In the genomic region with DNA sequence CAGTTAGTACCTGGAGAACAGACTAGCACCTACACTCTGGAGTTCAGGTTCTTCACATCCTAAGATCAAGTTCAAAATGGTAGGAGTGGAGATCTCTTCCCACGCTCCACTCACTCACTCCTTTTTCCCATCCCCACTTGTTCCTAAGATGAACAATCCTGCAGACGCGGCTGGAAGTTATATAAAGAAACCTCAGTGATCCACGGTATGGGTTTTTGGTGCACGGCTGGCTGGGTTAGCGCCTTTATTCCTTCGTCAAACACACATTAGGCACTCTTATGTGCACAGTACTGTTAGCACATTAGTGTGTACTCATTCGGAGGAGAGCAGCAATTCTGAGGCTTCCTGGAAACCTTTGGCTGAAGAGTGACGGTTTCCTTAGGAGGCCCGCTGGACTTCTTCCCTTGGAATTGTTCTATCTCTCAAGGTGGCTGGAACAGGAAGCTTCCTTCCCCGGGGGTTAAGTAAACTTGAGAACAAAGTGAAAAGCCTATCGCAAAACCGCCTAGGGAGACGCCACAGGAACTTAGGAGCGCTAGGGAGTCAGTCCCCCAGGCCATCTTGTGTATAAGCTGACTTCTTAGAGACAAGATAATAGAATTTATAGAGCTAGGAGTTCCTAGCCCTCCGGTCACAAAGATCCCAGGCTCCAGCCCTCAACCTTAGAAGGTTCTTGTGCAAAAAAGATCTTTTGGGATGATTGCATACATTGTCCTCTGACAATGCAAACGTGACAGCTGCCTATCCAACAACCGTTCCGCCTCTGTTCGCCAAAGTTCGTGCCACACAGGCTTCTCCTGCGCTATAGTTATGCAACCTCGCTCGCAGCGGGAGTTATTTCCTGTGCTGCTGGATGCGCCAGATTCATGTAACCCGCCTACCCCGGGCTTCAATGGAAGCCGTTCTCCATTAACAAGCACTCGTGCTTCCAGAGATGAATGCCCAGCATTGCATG, we compare ENCODE assay signal across 8 mouse cellular contexts. TPM values are rescaled to one million over a fixed set of nuclear protein-coding genes. Genes with fewer than 3 reads are reported as not detected.
A peak's percentile ranks its signal among the peaks of the same experiment; 100 is the strongest.
DNase-seq lines count a peak whose midpoint lies in the region; ATAC-seq and TF ChIP-seq lines count a peak whose summit lies in the region.

No protein-coding gene starts in this region.

- H3K4me2 ChIP-seq in heart, embryonic 13.5 days: peak overlapping the region; percentile 88
- peak overlapping the region; percentile 87 for H3K4me2 ChIP-seq in liver, embryonic 11.5 days
- H3K4me2 ChIP-seq in myocyte (ENCODE audit: low read depth): peak overlapping the region; percentile 86
- H3K4me2 ChIP-seq in stomach, postnatal 0 days (replicated peaks; ENCODE audit: low read depth): peak overlapping the region; percentile 69

- H3K27me3 ChIP-seq in forebrain, embryonic 10.5 days (ENCODE audit: poor library complexity, severe bottlenecking): peaks cover 20% of the 10 kb centered on the region
- H3K27me3 ChIP-seq in heart, embryonic 13.5 days (replicated peaks): no peaks in the 10 kb centered on the region
- no peaks in the 10 kb centered on the region for H3K27me3 ChIP-seq in liver, embryonic 11.5 days (replicated peaks; ENCODE audit: control insufficient read depth, insufficient read depth, low read length)
- H3K27me3 ChIP-seq in myocyte (ENCODE audit: control insufficient read depth, insufficient read depth, insufficient read length): no peaks in the 10 kb centered on the region
- no peaks in the 10 kb centered on the region for H3K27me3 ChIP-seq in stomach, postnatal 0 days (ENCODE audit: control insufficient read depth, insufficient read depth, low read length)

- WGBS in forebrain, embryonic 10.5 days: 2% methylated on average over 30 of the region's 30 CpGs
- WGBS in heart, embryonic 13.5 days: 6% methylated on average over 30 of the region's 30 CpGs
- 8% methylated on average over 30 of the region's 30 CpGs for WGBS in liver, embryonic 11.5 days
- WGBS in stomach, postnatal 0 days: 10% methylated on average over 30 of the region's 30 CpGs

- ATAC-seq in CD4-positive, CD25-positive, alpha-beta regulatory T cell, adult 4 months: peak; percentile 11
- ATAC-seq in heart, embryonic 13.5 days (ENCODE audit: extremely low read depth, insufficient number of reproducible peaks, low FRiP score, low TSS enrichment): no peak
- ATAC-seq in liver, embryonic 11.5 days (replicated peaks; ENCODE audit: low FRiP score): peak; percentile 21
- ATAC-seq in stomach, postnatal 0 days (ENCODE audit: low FRiP score, low TSS enrichment): peak; percentile 45

- H3K4me3 ChIP-seq in forebrain, embryonic 10.5 days: peak overlapping the region; percentile 84
- peak overlapping the region; percentile 92 for H3K4me3 ChIP-seq in heart, embryonic 13.5 days
- peak overlapping the region; percentile 89 for H3K4me3 ChIP-seq in liver, embryonic 11.5 days (ENCODE audit: low read depth, low read length)
- H3K4me3 ChIP-seq in myocyte: peak overlapping the region; percentile 81
- H3K4me3 ChIP-seq in stomach, postnatal 0 days (ENCODE audit: low read depth, low read length): peak overlapping the region; percentile 90

- peaks cover 32% of the 10 kb centered on the region for H3K79me2 ChIP-seq in myocyte (ENCODE audit: control insufficient read depth, insufficient read depth)

- no peak for TF ChIP-seq CTCF in stomach, postnatal 0 days (IDR thresholded peaks at IDR 0.05; ENCODE audit: low read depth)

- peak; percentile 17 for TF ChIP-seq POLR2A in myocyte (IDR thresholded peaks at IDR 0.05; ENCODE audit: insufficient read length, low read depth)

- peaks cover 32% of the 10 kb centered on the region for H3K4me1 ChIP-seq in forebrain, embryonic 10.5 days
- peaks cover 21% of the 10 kb centered on the region for H3K4me1 ChIP-seq in heart, embryonic 13.5 days
- H3K4me1 ChIP-seq in liver, embryonic 11.5 days (replicated peaks; ENCODE audit: control insufficient read depth, insufficient read depth, low read length): peaks cover 8% of the 10 kb centered on the region
- no peaks in the 10 kb centered on the region for H3K4me1 ChIP-seq in stomach, postnatal 0 days (replicated peaks; ENCODE audit: control insufficient read depth, insufficient read depth)

- peak overlapping the region; percentile 99 for H3K9ac ChIP-seq in heart, embryonic 13.5 days
- peak overlapping the region; percentile 92 for H3K9ac ChIP-seq in liver, embryonic 11.5 days (ENCODE audit: low read depth, low read length)
- peak overlapping the region; percentile 97 for H3K9ac ChIP-seq in stomach, postnatal 0 days (ENCODE audit: low read length)

- peak; percentile 62 for DNase-seq in brain, embryonic 18.5 days (ENCODE audit: low read depth, low spot score)
- DNase-seq in forebrain, embryonic 10.5 days (ENCODE audit: extremely low spot score, low spot score): no peak
- DNase-seq in kidney, postnatal 10 days: peak; percentile 85
- peak; percentile 62 for DNase-seq in liver, embryonic 11.5 days (ENCODE audit: low spot score)
- DNase-seq in stomach, postnatal 0 days (ENCODE audit: low spot score): peak; percentile 68

- peak overlapping the region; percentile 96 for H3ac ChIP-seq in myocyte (ENCODE audit: control insufficient read depth, insufficient read length)

- no peak for TF ChIP-seq EP300 in stomach, postnatal 0 days (optimal IDR thresholded peaks at IDR 0.05)

- peak overlapping the region; percentile 99 for H3K27ac ChIP-seq in forebrain, embryonic 10.5 days
- H3K27ac ChIP-seq in heart, embryonic 13.5 days (replicated peaks): peak overlapping the region; percentile 100
- H3K27ac ChIP-seq in liver, embryonic 11.5 days (ENCODE audit: low read depth, low read length): peak overlapping the region; percentile 82
- peak overlapping the region; percentile 99 for H3K27ac ChIP-seq in stomach, postnatal 0 days (replicated peaks)

- H3K9me3 ChIP-seq in forebrain, embryonic 10.5 days: no peaks in the 10 kb centered on the region
- no peaks in the 10 kb centered on the region for H3K9me3 ChIP-seq in heart, embryonic 13.5 days
- H3K9me3 ChIP-seq in liver, embryonic 11.5 days (ENCODE audit: control insufficient read depth, low read length): no peaks in the 10 kb centered on the region
- H3K9me3 ChIP-seq in stomach, postnatal 0 days (ENCODE audit: control insufficient read depth, low read length): no peaks in the 10 kb centered on the region

- no peaks in the 10 kb centered on the region for H3K36me3 ChIP-seq in forebrain, embryonic 10.5 days (replicated peaks)
- H3K36me3 ChIP-seq in heart, embryonic 13.5 days: no peaks in the 10 kb centered on the region
- H3K36me3 ChIP-seq in liver, embryonic 11.5 days (ENCODE audit: control insufficient read depth, insufficient read depth, low read length): no peaks in the 10 kb centered on the region
- no peaks in the 10 kb centered on the region for H3K36me3 ChIP-seq in myocyte (ENCODE audit: control insufficient read depth, insufficient read depth)
- H3K36me3 ChIP-seq in stomach, postnatal 0 days (ENCODE audit: control insufficient read depth, insufficient read depth, low read length): no peaks in the 10 kb centered on the region

TF ChIP-seq in myocyte, 11 proteins besides CTCF, POLR2A, EP300 and RAD21:
- TF ChIP-seq CEBPB (IDR thresholded peaks at IDR 0.05; ENCODE audit: insufficient read depth, poor library complexity, severe bottlenecking) (peak; percentile 79), MYOG (IDR thresholded peaks at IDR 0.05; ENCODE audit: control insufficient read depth in 1 of 3, insufficient read depth in 1 of 3, insufficient read length in 2 of 3, low read depth in 2 of 3) (no peak), TCF12 (IDR thresholded peaks at IDR 0.05; ENCODE audit: insufficient read depth, poor library complexity, severe bottlenecking) (no peak), MYOD1 (IDR thresholded peaks at IDR 0.05; ENCODE audit: control insufficient read depth in 1 of 3, insufficient read length in 2 of 3, low read depth in 2 of 3) (peak in 1 of 3 experiments; percentile 5), MAX (IDR thresholded peaks at IDR 0.05; ENCODE audit: low read depth) (no peak), E2F4 (IDR thresholded peaks at IDR 0.05; ENCODE audit: insufficient read depth) (no peak), POLR2AphosphoS2 (IDR thresholded peaks at IDR 0.05; ENCODE audit: insufficient read length, low read depth) (no peak), TCF3 (IDR thresholded peaks at IDR 0.05; ENCODE audit: insufficient read length, low read depth) (no peak), USF1 (IDR thresholded peaks at IDR 0.05; ENCODE audit: low read depth) (no peak), SRF (IDR thresholded peaks at IDR 0.05; ENCODE audit: control insufficient read depth, insufficient read length, low read depth) (no peak), REST (IDR thresholded peaks at IDR 0.05; ENCODE audit: insufficient read depth, insufficient read length) (no peak)

RNA-seq across cellular contexts. Expression of gene Spred1, which starts 1.6 kb away (rescaled TPM):
- polyA plus RNA-seq in CD4-positive, CD25-positive, alpha-beta regulatory T cell, adult 4 months (2017; shearing (Covaris generic)): 1 to 10 TPM; 1.1 to 2.3 TPM
- polyA plus RNA-seq in forebrain, embryonic 10.5 days (2016; fragmentation: Nextera tagmentation; extraction: Ambion mirVana): 7.2 and 7.4 TPM in 2 replicates
- 3.8 and 5.7 TPM in 2 replicates for polyA plus RNA-seq in heart, embryonic 13.5 days (2015; fragmentation: Nextera tagmentation; extraction: Ambion mirVana)
- 7.5 and 7.7 TPM in 2 replicates for polyA plus RNA-seq in liver, embryonic 11.5 days (2014; fragmentation: Nextera tagmentation; extraction: Ambion mirVana)
- polyA plus RNA-seq in myocyte (2012; fragmentation: generic; extraction: Trizol): 7.1 TPM
- polyA plus RNA-seq in stomach, postnatal 0 days (2015; fragmentation: Nextera tagmentation; extraction: Ambion mirVana): 5.8 and 5.9 TPM in 2 replicates
